Mouse (Mus musculus) kidney, embryonic 15.5 days (tissue): ENCODE measurements around the gene Pax6. TPM values are rescaled to one million over a fixed set of nuclear protein-coding genes. Genes with fewer than 3 reads are reported as not detected.

Experiments used
- ATAC-seq: fragments of 200-750 bp; cut with Nextera tagmentation; replicated peaks from 2 replicates; pipeline ENCODE4 v1.8.0; 2017; ENCODE audit warnings: moderate TSS enrichment; ENCODE audit not compliant: low FRiP score
- H3K27ac ChIP-seq: fragments of 300-500 bp; sonication (generic); 2 replicates; pipeline ENCODE4 v1.5.1; 2015; ENCODE audit warnings: mild to moderate bottlenecking, inconsistent platforms
- H3K27me3 ChIP-seq: fragments of 300-500 bp; sonication (generic); 2 replicates; pipeline ENCODE4 v1.6.1; 2015; ENCODE audit warnings: inconsistent platforms
- H3K36me3 ChIP-seq: fragments of 300-500 bp; sonication (generic); 2 replicates; pipeline ENCODE4 v1.6.1; 2015; ENCODE audit warnings: inconsistent platforms
- H3K4me1 ChIP-seq: fragments of 300-500 bp; sonication (generic); 2 replicates; pipeline ENCODE4 v1.6.1; 2015; ENCODE audit warnings: inconsistent platforms
- H3K4me2 ChIP-seq: fragments of 300-500 bp; sonication (generic); 2 replicates; pipeline ENCODE4 v1.6.1; 2015; ENCODE audit warnings: moderate library complexity, mild to moderate bottlenecking, inconsistent platforms
- H3K4me3 ChIP-seq: fragments of 300-500 bp; sonication (generic); replicated peaks from 2 replicates; pipeline ENCODE4 v1.5.1; 2015; ENCODE audit warnings: mild to moderate bottlenecking, inconsistent platforms
- H3K9ac ChIP-seq: fragments of 300-500 bp; sonication (generic); 2 replicates; pipeline ENCODE4 v1.6.1; 2015; ENCODE audit warnings: mild to moderate bottlenecking, inconsistent platforms
- H3K9me3 ChIP-seq: fragments of 300-500 bp; sonication (generic); replicated peaks from 2 replicates; pipeline ENCODE4 v1.6.1; 2016; ENCODE audit warnings: inconsistent platforms
- WGBS: fragments of 180-500 bp; shearing (Covaris S2); methylation state at CpG from one replicate; pipeline ENCODE4 v1.1.7; 2015; ENCODE audit warnings: mixed read lengths; 5-methylcytosine and 5-hydroxymethylcytosine counted together
- polyA plus RNA-seq: library from polyadenylated mRNA; unstranded; fragments of >200 nt; fragmentation: Nextera tagmentation; extraction: Ambion mirVana; gene quantifications from 2 replicates; pipeline ENCODE4 v1.2.1, GENCODE M21; 2015

Gene Pax6
- polyA plus RNA-seq, 1 experiment from 2014 or later = 0.19 TPM

DNA sequence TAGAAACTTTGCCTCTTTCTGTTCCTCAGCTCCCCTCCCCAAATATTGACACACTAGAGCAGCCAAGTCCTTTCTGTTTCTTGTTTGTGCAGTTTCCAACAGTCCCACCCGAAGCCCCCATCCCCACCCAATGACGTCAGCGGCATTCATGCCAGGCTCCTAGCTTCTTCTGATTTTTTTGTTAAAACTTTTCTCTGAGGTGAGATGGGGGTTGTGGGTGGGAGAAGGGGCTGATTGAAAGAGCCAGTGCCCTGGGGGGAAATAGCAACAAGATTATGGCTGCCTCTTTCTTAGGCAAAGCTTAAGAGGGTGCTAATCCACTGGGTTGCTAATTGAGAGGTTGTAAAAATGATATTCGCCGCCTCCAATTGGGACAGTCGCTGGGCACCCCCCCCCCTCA lies 4.4 kb downstream of the Pax6 start:
- H3K27ac ChIP-seq = no peak overlapping the region
- no peak for ATAC-seq
- no peak overlapping the region for H3K4me2 ChIP-seq
- no peaks in the 10 kb centered on the region for H3K36me3 ChIP-seq
- H3K9ac ChIP-seq = no peak overlapping the region
- WGBS = 3% methylated on average over 6 of the region's 6 CpGs
- H3K4me3 ChIP-seq = no peak overlapping the region
- peaks cover 61% of the 10 kb centered on the region for H3K4me1 ChIP-seq
- H3K9me3 ChIP-seq = no peaks in the 10 kb centered on the region
- peaks cover 100% of the 10 kb centered on the region for H3K27me3 ChIP-seq

DNA sequence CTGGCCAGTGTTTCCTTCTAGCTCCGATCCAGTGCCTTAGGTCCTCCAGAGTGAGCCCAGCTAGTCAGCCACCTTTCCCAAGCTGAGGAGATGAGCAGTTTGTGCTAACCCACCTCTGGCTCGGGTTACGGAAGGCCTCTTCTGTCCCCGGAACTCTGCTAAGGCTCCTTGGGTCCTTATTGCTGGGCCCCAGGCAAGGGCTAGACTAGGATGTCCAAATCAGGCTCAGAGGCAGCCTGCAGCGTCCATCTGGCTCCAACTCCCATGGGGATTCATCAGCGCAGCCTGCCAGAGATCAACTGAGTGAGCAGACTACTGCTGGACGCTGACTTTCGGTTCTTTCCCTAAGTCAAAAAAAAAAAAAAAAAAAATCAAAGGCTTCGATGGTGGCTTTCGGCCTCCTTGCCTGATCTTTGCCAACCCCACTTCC lies 4.9 kb downstream of the Pax6 start:
- no peak for ATAC-seq
- Histone ChIP-seq H3K4me2 (peak overlapping the region; percentile 57; the same call in 1 of the 2 replicates), H3K9me3 (no peaks in the 10 kb centered on the region), H3K9ac (no peak overlapping the region), H3K27me3 (peaks cover 99% of the 10 kb centered on the region), H3K4me1 (peaks cover 57% of the 10 kb centered on the region), H3K27ac (no peak overlapping the region), H3K36me3 (no peaks in the 10 kb centered on the region), H3K4me3 (peak overlapping the region; percentile 14)
- 2% methylated on average over 10 of the region's 10 CpGs for WGBS

DNA sequence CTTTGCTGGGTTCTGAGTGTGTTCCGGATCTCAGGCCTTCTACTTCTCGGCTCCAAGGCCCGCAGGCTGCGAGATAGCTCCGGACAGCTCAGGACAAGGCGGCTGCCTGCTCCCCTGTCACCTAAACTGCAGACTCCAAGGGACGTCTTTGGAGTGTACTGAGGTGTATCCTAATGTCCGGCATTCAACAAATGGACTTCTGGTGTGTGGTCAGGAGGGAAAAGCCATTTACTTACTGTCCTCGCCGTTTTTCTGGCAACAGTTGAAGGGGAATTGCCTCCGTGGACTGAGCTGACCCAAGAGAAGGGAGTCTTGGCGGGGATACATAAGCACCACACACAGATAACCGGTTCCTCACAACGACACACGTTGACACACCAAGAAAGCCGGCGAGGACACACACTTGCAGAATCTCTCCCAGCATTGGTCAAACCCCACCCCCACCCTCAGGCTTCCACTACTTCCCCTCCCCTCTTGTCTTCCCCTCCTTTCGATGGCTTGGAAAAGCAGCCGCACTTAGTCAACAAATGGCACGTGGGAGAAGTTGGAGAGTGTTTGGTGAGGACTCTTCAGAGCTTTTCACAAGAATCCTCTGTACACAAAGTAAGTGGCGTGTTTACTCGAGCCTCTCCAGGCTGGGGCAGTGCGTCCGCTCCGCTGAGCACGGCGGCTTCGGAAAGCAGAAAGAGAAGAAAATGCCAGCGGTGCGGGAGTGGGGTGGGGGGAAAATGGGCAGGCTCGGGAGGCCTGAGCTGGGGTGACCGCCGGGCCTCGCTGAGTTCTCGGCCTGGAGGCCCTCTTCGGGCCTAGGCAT lies 5.6 kb downstream of the Pax6 start:
- Histone ChIP-seq H3K27ac (no peak overlapping the region), H3K4me2 (peak overlapping the region; percentile 57), H3K9ac (no peak overlapping the region), H3K4me3 (peak overlapping the region; percentile 40), H3K9me3 (no peaks in the 10 kb centered on the region), H3K36me3 (no peaks in the 10 kb centered on the region), H3K4me1 (peaks cover 51% of the 10 kb centered on the region), H3K27me3 (peaks cover 99% of the 10 kb centered on the region)
- no peak for ATAC-seq
- WGBS = 1% methylated on average over 36 of the region's 36 CpGs

DNA sequence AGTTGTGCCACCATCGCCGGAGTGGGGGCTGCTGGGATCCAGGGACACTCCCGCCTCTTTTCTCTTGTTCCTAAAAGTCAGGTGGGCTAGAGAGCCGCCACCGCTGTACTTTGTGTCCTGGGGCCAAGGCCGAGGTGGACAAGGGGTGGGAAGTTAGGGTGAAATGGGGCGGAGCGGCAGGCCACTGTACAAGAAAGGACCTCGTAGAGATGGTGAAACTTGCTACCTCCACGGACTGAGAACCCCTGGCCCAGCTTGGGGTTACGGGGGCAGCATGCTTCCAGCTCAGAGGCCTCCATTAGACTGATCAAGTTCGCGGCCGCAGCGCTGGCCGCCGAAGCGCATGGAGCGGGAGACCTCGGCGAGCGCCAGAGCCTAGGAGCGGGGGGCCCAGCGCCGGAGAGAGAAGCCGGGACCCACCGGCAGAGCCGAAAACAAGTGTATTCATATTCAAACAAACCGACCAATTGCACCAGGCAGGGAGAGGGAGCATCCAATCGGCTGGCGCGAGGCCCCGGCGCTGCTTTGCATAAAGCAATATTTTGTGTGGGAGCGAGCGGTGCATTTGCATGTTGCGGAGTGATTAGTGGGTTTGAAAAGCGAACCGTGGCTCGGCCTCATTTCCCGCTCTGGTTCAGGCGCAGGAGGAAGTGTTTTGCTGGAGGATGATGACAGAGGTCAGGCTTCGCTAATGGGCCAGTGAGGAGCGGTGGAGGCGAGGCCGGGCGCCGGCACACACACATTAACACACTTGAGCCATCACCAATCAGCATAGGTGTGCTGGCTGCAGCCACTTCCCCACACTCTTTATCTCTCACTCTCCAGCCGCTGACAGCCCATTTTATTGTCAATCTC lies 6.4 kb downstream of the Pax6 start:
- peak; percentile 69 for ATAC-seq
- H3K9ac ChIP-seq = no peak overlapping the region
- H3K4me1 ChIP-seq = peaks cover 43% of the 10 kb centered on the region
- H3K36me3 ChIP-seq = no peaks in the 10 kb centered on the region
- peak overlapping the region; percentile 57 for H3K4me2 ChIP-seq
- peak overlapping the region; percentile 40 for H3K4me3 ChIP-seq
- WGBS = under 1% methylated on average over 49 of the region's 49 CpGs
- no peaks in the 10 kb centered on the region for H3K9me3 ChIP-seq
- peaks cover 99% of the 10 kb centered on the region for H3K27me3 ChIP-seq
- H3K27ac ChIP-seq = no peak overlapping the region

DNA sequence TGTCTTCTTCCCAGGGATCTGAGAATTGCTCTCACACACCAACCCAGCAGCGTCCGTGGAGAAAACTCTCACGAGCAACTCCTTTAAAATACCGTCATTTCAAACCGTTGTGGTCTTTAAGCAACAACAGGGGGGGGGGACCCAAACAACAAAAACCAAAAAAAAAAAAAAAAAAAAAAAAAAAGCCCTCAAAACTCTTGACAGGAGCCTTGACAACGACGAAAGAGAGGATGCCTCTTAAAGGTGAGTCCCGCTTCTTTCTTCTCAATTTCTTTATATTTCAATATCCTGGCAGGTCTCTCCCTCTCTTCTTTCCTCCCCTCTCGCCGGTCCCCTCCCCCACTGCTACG lies 7.0 kb downstream of the Pax6 start:
- ATAC-seq = no peak
- no peaks in the 10 kb centered on the region for H3K9me3 ChIP-seq
- H3K27ac ChIP-seq = no peak overlapping the region
- peaks cover 99% of the 10 kb centered on the region for H3K27me3 ChIP-seq
- 0% methylated on average over 11 of the region's 11 CpGs for WGBS
- peaks cover 40% of the 10 kb centered on the region for H3K4me1 ChIP-seq
- H3K36me3 ChIP-seq = no peaks in the 10 kb centered on the region
- no peak overlapping the region for H3K9ac ChIP-seq
- peak overlapping the region; percentile 40 for H3K4me3 ChIP-seq
- H3K4me2 ChIP-seq = peak overlapping the region; percentile 57

DNA sequence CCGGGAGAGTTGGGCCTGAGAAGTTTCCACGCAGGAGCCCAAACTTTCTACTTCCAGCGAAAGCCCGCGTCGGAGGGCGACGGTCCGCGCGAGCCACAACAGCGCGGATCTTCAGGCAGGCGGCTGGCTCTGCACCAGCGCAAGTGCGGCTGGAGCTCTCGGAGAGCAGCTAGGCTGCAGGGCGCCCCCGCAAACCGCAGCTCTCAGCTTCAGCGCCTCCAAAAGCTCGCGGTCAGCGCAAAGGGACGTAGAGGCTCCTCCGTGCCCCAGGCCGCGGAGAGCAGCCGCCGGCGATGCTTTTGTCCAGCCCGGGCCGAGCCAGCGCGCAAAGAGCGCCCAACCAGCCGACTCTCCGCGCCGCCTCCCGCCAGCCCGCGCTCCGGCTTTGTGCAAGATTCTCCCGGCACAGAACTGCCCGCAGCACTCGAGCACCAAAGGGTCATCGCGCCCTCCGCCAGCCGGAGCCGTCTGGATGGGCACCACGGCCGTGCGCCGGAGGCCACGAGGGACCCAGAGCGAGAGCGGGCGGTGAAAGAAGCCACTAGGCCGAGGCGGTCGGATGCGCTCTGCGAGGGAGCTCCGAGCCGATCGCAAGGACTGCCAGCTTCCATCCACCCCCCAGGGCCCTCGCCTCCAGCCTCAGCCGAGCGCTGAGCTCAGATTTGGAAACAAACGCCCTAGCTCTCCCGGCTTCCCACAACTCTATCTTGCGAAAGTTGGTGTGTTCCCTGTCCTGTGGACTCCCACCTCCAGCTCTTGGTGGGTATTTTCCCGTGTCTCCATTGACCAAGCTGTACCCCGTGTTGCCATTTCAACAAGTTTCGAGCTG lies 7.6 kb downstream of the Pax6 start:
- WGBS = under 1% methylated on average over 77 of the region's 77 CpGs
- H3K27me3 ChIP-seq = peaks cover 99% of the 10 kb centered on the region
- H3K27ac ChIP-seq = no peak overlapping the region
- peaks cover 40% of the 10 kb centered on the region for H3K4me1 ChIP-seq
- peak overlapping the region; percentile 40 for H3K4me3 ChIP-seq
- ATAC-seq = peak; percentile 44
- no peak overlapping the region for H3K9ac ChIP-seq
- H3K36me3 ChIP-seq = no peaks in the 10 kb centered on the region
- H3K9me3 ChIP-seq = no peaks in the 10 kb centered on the region
- peak overlapping the region; percentile 57 for H3K4me2 ChIP-seq

DNA sequence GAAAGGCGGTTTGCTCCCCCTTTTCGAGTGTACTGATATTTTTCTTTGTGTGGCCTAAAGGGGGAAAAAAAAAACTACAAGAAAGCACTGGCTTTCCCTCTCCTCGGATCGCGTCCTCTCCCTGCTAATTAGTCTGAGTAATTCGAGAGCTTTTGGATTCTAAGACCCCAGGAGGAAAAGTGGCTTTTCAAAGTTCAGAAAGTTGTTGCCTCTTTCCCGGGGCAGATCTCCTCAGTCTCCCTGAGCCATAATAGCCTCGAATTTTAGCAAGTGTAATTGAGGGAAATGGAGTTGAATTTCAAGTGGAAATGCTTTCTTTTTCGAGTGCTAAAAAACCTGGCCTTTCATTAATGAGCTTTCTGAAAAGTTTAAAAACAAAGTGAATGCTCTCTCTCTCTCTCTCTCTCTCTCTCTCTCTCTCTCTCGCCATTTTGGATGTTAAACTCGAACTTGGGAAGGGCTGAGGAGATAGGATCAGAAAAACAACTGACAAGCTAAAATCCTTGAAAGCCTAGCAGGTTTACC lies 8.3 kb downstream of the Pax6 start:
- Histone ChIP-seq H3K9me3 (no peaks in the 10 kb centered on the region), H3K36me3 (no peaks in the 10 kb centered on the region), H3K4me1 (peaks cover 41% of the 10 kb centered on the region), H3K9ac (no peak overlapping the region), H3K27ac (no peak overlapping the region), H3K4me2 (peak overlapping the region; percentile 57; the same call in 1 of the 2 replicates), H3K27me3 (peaks cover 99% of the 10 kb centered on the region), H3K4me3 (no peak overlapping the region)
- WGBS = 1% methylated on average over 11 of the region's 11 CpGs
- ATAC-seq = no peak

DNA sequence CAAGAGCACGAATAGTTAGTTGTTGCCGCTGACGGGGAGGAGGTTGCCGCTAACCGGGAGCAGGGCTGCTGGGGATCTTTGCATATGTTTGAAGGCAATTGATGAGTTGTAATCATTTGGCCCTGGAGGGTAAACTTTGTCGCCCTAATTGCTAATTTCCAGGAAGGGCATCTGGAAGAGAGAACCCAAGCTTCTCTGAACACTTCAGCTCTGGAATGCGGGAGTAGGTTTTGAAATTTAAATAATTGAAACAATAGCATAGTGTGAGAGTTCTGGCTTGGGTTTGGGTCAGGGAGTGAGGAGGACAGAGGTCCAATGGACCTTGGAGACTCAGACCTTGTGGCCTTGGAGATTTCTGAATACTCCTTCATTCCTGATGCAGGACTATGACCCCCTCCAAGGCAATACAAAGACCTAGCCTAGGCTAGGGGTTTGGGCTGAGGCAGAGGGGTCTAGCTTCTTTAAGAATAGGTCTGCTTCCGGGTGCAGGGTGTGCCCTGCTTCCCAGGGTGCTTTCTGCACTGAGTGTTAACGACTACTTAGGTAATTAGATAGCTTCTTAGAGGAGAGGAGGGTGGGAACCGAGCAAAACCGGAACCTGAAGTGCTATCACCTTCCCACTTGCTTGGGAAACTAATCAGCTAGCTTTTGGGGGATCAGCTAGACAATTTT lies 8.9 kb downstream of the Pax6 start:
- peaks cover 43% of the 10 kb centered on the region for H3K4me1 ChIP-seq
- no peak overlapping the region for H3K27ac ChIP-seq
- no peak overlapping the region for H3K4me2 ChIP-seq
- H3K27me3 ChIP-seq = peaks cover 99% of the 10 kb centered on the region
- H3K4me3 ChIP-seq = no peak overlapping the region
- no peaks in the 10 kb centered on the region for H3K9me3 ChIP-seq
- no peaks in the 10 kb centered on the region for H3K36me3 ChIP-seq
- no peak for ATAC-seq
- 1% methylated on average over 11 of the region's 11 CpGs for WGBS
- no peak overlapping the region for H3K9ac ChIP-seq

DNA sequence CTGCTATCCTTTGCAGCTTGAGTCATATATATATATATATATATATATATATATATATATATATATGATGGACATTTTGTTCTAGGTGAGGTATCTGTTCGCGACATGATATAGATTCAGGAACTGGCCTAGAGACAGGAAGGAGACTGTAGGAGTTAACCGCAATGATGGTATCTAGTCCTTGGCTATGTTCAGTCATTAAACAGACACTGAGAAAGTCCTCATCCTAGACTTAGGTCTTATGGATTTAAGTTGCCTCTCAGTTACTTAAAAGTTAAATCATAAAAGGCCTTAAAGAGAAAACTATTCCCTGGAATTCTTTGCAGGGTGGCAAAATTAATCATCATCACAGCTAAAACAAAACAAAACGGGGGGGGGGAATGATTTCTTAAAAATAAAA lies 9.6 kb downstream of the Pax6 start:
- no peak overlapping the region for H3K9ac ChIP-seq
- 3% methylated on average over 4 of the region's 4 CpGs for WGBS
- H3K27me3 ChIP-seq = peaks cover 99% of the 10 kb centered on the region
- H3K4me1 ChIP-seq = peaks cover 45% of the 10 kb centered on the region
- no peak overlapping the region for H3K4me2 ChIP-seq
- H3K9me3 ChIP-seq = no peaks in the 10 kb centered on the region
- H3K36me3 ChIP-seq = no peaks in the 10 kb centered on the region
- ATAC-seq = no peak
- no peak overlapping the region for H3K4me3 ChIP-seq
- H3K27ac ChIP-seq = no peak overlapping the region

DNA sequence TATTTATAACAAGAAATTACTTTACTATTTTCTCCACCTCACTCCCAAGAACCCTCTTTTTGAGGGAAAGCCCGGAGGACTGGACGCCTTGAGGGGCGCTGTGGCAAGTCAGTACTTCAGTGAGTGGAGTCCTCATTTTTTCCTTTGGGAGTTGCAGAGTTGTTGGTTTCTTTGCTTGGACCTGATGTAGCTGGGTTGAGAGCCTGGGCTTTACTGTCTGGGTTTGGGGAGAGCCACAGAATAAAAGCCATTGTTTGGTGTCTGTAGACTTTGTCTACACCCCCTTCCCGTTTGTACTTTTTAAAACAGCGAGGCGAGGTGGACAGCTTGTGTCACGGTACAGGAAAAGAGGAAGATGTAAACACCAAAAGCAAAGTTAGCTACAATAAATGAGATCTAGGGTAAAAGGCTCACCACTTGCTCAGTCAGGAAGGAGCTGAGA lies 10.2 kb downstream of the Pax6 start:
- H3K4me2 ChIP-seq = no peak overlapping the region
- no peak for ATAC-seq
- peaks cover 39% of the 10 kb centered on the region for H3K4me1 ChIP-seq
- WGBS = 4% methylated on average over 7 of the region's 7 CpGs
- no peak overlapping the region for H3K4me3 ChIP-seq
- no peaks in the 10 kb centered on the region for H3K9me3 ChIP-seq
- peaks cover 97% of the 10 kb centered on the region for H3K27me3 ChIP-seq
- H3K9ac ChIP-seq = no peak overlapping the region
- no peaks in the 10 kb centered on the region for H3K36me3 ChIP-seq
- no peak overlapping the region for H3K27ac ChIP-seq

DNA sequence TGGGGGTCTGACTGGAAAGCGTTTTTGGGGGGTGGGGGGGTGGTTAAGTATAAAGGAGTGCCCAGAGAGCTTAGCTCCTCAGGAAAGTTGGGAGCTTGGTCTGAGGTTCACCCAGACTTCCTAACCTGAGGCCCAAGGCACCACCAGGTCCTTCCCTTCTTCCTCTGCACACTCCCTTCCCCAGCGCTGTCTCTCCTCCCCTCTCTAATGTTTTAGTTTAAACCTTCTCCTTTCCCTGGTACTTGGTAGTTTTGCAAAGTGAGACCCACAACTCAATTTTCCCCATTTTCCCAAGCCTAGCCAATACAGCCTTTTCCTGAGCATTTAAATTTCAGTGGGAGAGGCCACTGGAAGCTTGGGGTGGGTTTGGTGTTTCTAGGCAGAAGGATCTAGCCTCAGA lies 10.6 kb downstream of the Pax6 start:
- no peak overlapping the region for H3K4me3 ChIP-seq
- no peak overlapping the region for H3K27ac ChIP-seq
- peaks cover 34% of the 10 kb centered on the region for H3K4me1 ChIP-seq
- no peak overlapping the region for H3K9ac ChIP-seq
- peaks cover 97% of the 10 kb centered on the region for H3K27me3 ChIP-seq
- H3K4me2 ChIP-seq = no peak overlapping the region
- no peaks in the 10 kb centered on the region for H3K36me3 ChIP-seq
- no peaks in the 10 kb centered on the region for H3K9me3 ChIP-seq
- no peak for ATAC-seq
- 0% methylated on average over 2 of the region's 2 CpGs for WGBS
